Mouse (Mus musculus) ES-E14 (cell line): ENCODE measurements at regions not wholly inside any gene's neighbourhood (a gene's known extent, or its start where the extent isn't known, plus 50 kb on each side); places are given as distances from the start of the nearest gene placed in this dataset.

Experiments
- CHD2 ChIP-seq: IDR thresholded peaks from 2 replicates; pipeline ENCODE4 v1.6.1; 2014; ENCODE audit warnings: mild to moderate bottlenecking, low read depth, low read length, inconsistent platforms
- HCFC1 ChIP-seq: IDR thresholded peaks from 2 replicates; pipeline ENCODE4 v1.6.1; 2012; ENCODE audit warnings: low read length, inconsistent platforms, borderline replicate concordance; ENCODE audit not compliant: insufficient read depth
- MAFK ChIP-seq: IDR thresholded peaks from 2 replicates; pipeline ENCODE4 v1.6.1; 2014; ENCODE audit warnings: mild to moderate bottlenecking, low read depth, low read length, inconsistent platforms; ENCODE audit not compliant: insufficient read depth
- ZC3H11A ChIP-seq: IDR thresholded peaks from 2 replicates; pipeline ENCODE4 v1.6.1; 2012; ENCODE audit warnings: low read depth, mild to moderate bottlenecking, inconsistent platforms, low read length, borderline replicate concordance
- ZNF384 ChIP-seq: IDR thresholded peaks from 2 replicates; pipeline ENCODE4 v1.6.1; 2012; ENCODE audit warnings: low read depth, low read length, inconsistent platforms

DNA sequence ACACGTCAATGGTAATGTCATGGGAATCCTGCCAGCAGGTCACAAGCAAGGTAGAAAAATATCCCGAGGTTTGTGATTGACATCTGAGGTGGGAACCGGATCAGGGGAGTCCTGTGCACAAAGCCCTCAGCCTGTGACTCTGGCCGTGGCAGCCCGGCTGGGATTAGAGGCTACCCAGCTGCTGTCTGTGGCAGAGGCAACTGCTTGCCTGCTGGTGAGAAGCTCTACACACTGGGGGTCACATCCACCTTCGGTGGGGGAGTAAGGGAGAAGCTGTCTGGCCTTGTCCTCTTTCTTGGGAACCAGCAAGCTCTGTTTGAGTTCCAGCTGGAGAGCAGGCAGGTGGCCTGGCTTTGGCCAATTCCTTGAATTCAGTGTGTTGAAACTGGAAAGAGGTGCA is 64.3 kb upstream of the Cxcl12 start:
- TF ChIP-seq ZNF384: no peak
- no peak for TF ChIP-seq HCFC1
- no peak for TF ChIP-seq ZC3H11A
- no peak for TF ChIP-seq MAFK
- TF ChIP-seq CHD2: no peak
